Mouse (Mus musculus) limb, embryonic 14.5 days (tissue): ENCODE measurements at regions not wholly inside any gene's neighbourhood (a gene's known extent, or its start where the extent isn't known, plus 50 kb on each side); places are given as distances from the start of the nearest gene placed in this dataset.
A peak's percentile ranks its signal among the peaks of the same experiment; 100 is the strongest.

Experiments used
- ATAC-seq: fragments of 200-750 bp; cut with Nextera tagmentation; 2 replicates; pipeline ENCODE4 v1.8.0; 2017; ENCODE audit warnings: low read depth, moderate number of reproducible peaks, moderate TSS enrichment; ENCODE audit not compliant: low FRiP score
- DNase-seq: peaks from one replicate; pipeline ENCODE4 v3.0.0-alpha.2; 2015; ENCODE audit warnings: low spot score
- H3K27ac ChIP-seq: fragments of 300-500 bp; sonication (generic); replicated peaks from 2 replicates; pipeline ENCODE4 v1.5.1; 2014; ENCODE audit warnings: low read depth, mild to moderate bottlenecking, low read length, moderate library complexity, mixed read lengths
- H3K27me3 ChIP-seq: fragments of 300-500 bp; sonication (generic); 2 replicates; pipeline ENCODE4 v1.6.1; 2014; ENCODE audit warnings: low read length, mixed read lengths; ENCODE audit not compliant: control insufficient read depth, insufficient read depth
- H3K36me3 ChIP-seq: fragments of 300-500 bp; sonication (generic); 2 replicates; pipeline ENCODE4 v1.6.1; 2014; ENCODE audit warnings: mild to moderate bottlenecking, low read length, moderate library complexity, mixed read lengths; ENCODE audit not compliant: control insufficient read depth, insufficient read depth
- H3K4me1 ChIP-seq: fragments of 300-500 bp; sonication (generic); 2 replicates; pipeline ENCODE4 v1.6.1; 2014; ENCODE audit warnings: antibody characterized with exemption, low read length, mixed read lengths; ENCODE audit not compliant: control insufficient read depth, insufficient read depth
- H3K4me2 ChIP-seq: fragments of 300-500 bp; sonication (generic); replicated peaks from 2 replicates; pipeline ENCODE4 v1.6.1; 2014; ENCODE audit warnings: low read depth, mild to moderate bottlenecking, low read length, moderate library complexity; ENCODE audit not compliant: severe bottlenecking
- H3K4me3 ChIP-seq: fragments of 300-500 bp; sonication (generic); replicated peaks from 2 replicates; pipeline ENCODE4 v1.5.1; 2014; ENCODE audit warnings: low read length
- H3K9ac ChIP-seq: fragments of 300-500 bp; sonication (generic); 2 replicates; pipeline ENCODE4 v1.6.1; 2014; ENCODE audit warnings: mild to moderate bottlenecking, low read depth, low read length, moderate library complexity; ENCODE audit not compliant: severe bottlenecking
- H3K9me3 ChIP-seq: fragments of 300-500 bp; sonication (generic); 2 replicates; pipeline ENCODE4 v1.6.1; 2016; ENCODE audit warnings: low read length; ENCODE audit not compliant: control insufficient read depth
- POLR2A ChIP-seq: fragments of 200-500 bp; IDR thresholded peaks from 2 replicates; pipeline ENCODE4 v1.8.0; 2012; ENCODE audit warnings: inconsistent platforms, mild to moderate bottlenecking, moderate library complexity, borderline replicate concordance; ENCODE audit not compliant: insufficient read depth, insufficient read length; ENCODE audit errors: extremely low read depth
- WGBS: fragments of 180-500 bp; shearing (Covaris S2); extraction: QIAGEN DNeasy Blood & Tissue Kit; methylation state at CpG from one replicate; pipeline ENCODE4 v1.1.7; 2014; 5-methylcytosine and 5-hydroxymethylcytosine counted together

- no peak for ATAC-seq
- H3K27ac ChIP-seq, result no peak overlapping the region
- no peak for DNase-seq
- H3K4me1 ChIP-seq, result no peaks in the 10 kb centered on the region
- H3K36me3 ChIP-seq, result no peaks in the 10 kb centered on the region
- no peak for TF ChIP-seq POLR2A
- H3K4me3 ChIP-seq, result no peak overlapping the region
- H3K9me3 ChIP-seq, result no peaks in the 10 kb centered on the region
- no peak overlapping the region for H3K9ac ChIP-seq
- WGBS, result 53% methylated on average over 15 of the region's 15 CpGs
- 0 out of 2 replicates have a peak overlapping the region, but pooled peaks have one; percentile 2 for H3K4me2 ChIP-seq
- H3K27me3 ChIP-seq, result no peaks in the 10 kb centered on the region
These were observed 70.8 kb upstream of the Mrps9 start for GRCm38 (mm10) chr1:42780266-42780665.

- Histone ChIP-seq H3K27me3 (no peaks in the 10 kb centered on the region), H3K4me3 (no peak overlapping the region), H3K27ac (no peak overlapping the region), H3K36me3 (no peaks in the 10 kb centered on the region), H3K9ac (no peak overlapping the region), H3K4me2 (no peak overlapping the region), H3K4me1 (no peaks in the 10 kb centered on the region), H3K9me3 (no peaks in the 10 kb centered on the region)
- ATAC-seq (no peak), DNase-seq (no peak)
- TF ChIP-seq POLR2A, result no peak
- WGBS, result 63% methylated on average over 8 of the region's 8 CpGs
These were observed 69.5 kb upstream of the Mrps9 start for GRCm38 (mm10) chr1:42781533-42781932.

GRCm38 (mm10) chr1:42783072-42783672, 67.9 kb upstream of the Mrps9 start:
- no peak overlapping the region for H3K9ac ChIP-seq
- no peak for ATAC-seq
- WGBS, result 76% methylated on average over 7 of the region's 7 CpGs

GRCm38 (mm10) chr1:42787240-42787639, 63.8 kb upstream of the Mrps9 start:
- Histone ChIP-seq H3K9me3 (no peaks in the 10 kb centered on the region), H3K4me2 (no peak overlapping the region), H3K36me3 (no peaks in the 10 kb centered on the region), H3K4me3 (no peak overlapping the region), H3K27ac (no peak overlapping the region), H3K27me3 (no peaks in the 10 kb centered on the region), H3K9ac (no peak overlapping the region), H3K4me1 (no peaks in the 10 kb centered on the region)
- DNase-seq (no peak), ATAC-seq (no peak)
- 63% methylated on average over 7 of the region's 7 CpGs for WGBS
- TF ChIP-seq POLR2A, result no peak

More at GRCm38 (mm10) chr1:42783072-42783672, 67.9 kb upstream of the Mrps9 start:
- Histone ChIP-seq H3K4me2 (no peak overlapping the region), H3K9me3 (no peaks in the 10 kb centered on the region), H3K4me3 (no peak overlapping the region), H3K27ac (no peak overlapping the region), H3K4me1 (no peaks in the 10 kb centered on the region), H3K27me3 (no peaks in the 10 kb centered on the region), H3K36me3 (no peaks in the 10 kb centered on the region)
- no peak for DNase-seq
- TF ChIP-seq POLR2A, result no peak

- no peak overlapping the region for H3K9ac ChIP-seq
- no peak for ATAC-seq
- H3K9me3 ChIP-seq, result 0 out of 2 replicates have a peak, but pooled peaks cover 3% of the 10 kb centered on the region
- DNase-seq, result no peak
- H3K4me1 ChIP-seq, result no peaks in the 10 kb centered on the region
- no peak overlapping the region for H3K27ac ChIP-seq
- no peak overlapping the region for H3K4me3 ChIP-seq
- no peak overlapping the region for H3K4me2 ChIP-seq
- 53% methylated on average over 6 of the region's 6 CpGs for WGBS
- no peak for TF ChIP-seq POLR2A
- H3K36me3 ChIP-seq, result no peaks in the 10 kb centered on the region
- H3K27me3 ChIP-seq, result no peaks in the 10 kb centered on the region
These were observed 62.6 kb upstream of the Mrps9 start for GRCm38 (mm10) chr1:42788413-42788812.
